Mouse (Mus musculus) liver, embryonic 14.5 days (tissue): ENCODE measurements around the gene Hsd17b3. TPM values are rescaled to one million over a fixed set of nuclear protein-coding genes. Genes with fewer than 3 reads are reported as not detected.

Experiments used
- ATAC-seq: fragments of 200-750 bp; cut with Nextera tagmentation; 2 replicates; pipeline ENCODE4 v1.8.0; 2017; ENCODE audit warnings: moderate number of reproducible peaks, mild to moderate bottlenecking, moderate library complexity; ENCODE audit not compliant: insufficient read depth
- DNase-seq, 3 experiments: peaks; one replicate each; pipeline ENCODE4 v3.0.0-alpha.2; 2012 to 2013; ENCODE audit warnings: low read depth in 3 of 3, low spot score in 3 of 3
- H3K27ac ChIP-seq: fragments of 300-500 bp; sonication (generic); 2 replicates; pipeline ENCODE4 v1.5.1; 2014; ENCODE audit warnings: moderate library complexity, mild to moderate bottlenecking, control low read depth, inconsistent platforms
- H3K27me3 ChIP-seq: fragments of 300-500 bp; sonication (generic); 2 replicates; pipeline ENCODE4 v1.6.1; 2014; ENCODE audit warnings: mild to moderate bottlenecking, low read length, moderate library complexity; ENCODE audit not compliant: control insufficient read depth, insufficient read depth
- H3K36me3 ChIP-seq: fragments of 300-500 bp; sonication (generic); replicated peaks from 2 replicates; pipeline ENCODE4 v1.6.1; 2014; ENCODE audit warnings: low read depth; ENCODE audit not compliant: control insufficient read depth, insufficient read depth
- H3K4me1 ChIP-seq, 2 experiments: fragments of 200-500 bp in 1 of 2; fragments of 300-500 bp in 1 of 2; sonication (generic) in 1 of 2; replicated peaks; 2 replicates each; pipeline ENCODE4 v1.6.1; 2012 to 2014; ENCODE audit warnings: antibody characterized with exemption in 1 of 2, inconsistent platforms in 1 of 2, low read length in 1 of 2; ENCODE audit not compliant: control insufficient read depth in 2 of 2, insufficient read depth in 2 of 2
- H3K4me2 ChIP-seq: fragments of 300-500 bp; sonication (generic); 2 replicates; pipeline ENCODE4 v1.6.1; 2014; ENCODE audit warnings: low read depth, mild to moderate bottlenecking, control low read depth, moderate library complexity
- H3K4me3 ChIP-seq, 2 experiments: fragments of 200-500 bp in 1 of 2; fragments of 300-500 bp in 1 of 2; sonication (generic) in 1 of 2; 2 replicates each; pipeline ENCODE4 v1.5.1; 2012 to 2014; ENCODE audit warnings: low read depth in 2 of 2, low read length in 2 of 2, mild to moderate bottlenecking in 2 of 2, control low read depth in 1 of 2, inconsistent platforms in 1 of 2, moderate library complexity in 1 of 2; ENCODE audit not compliant: insufficient read depth in 1 of 2
- H3K9ac ChIP-seq: fragments of 300-500 bp; sonication (generic); replicated peaks from 2 replicates; pipeline ENCODE4 v1.6.1; 2014; ENCODE audit warnings: mild to moderate bottlenecking, control low read depth, moderate library complexity
- H3K9me3 ChIP-seq: fragments of 300-500 bp; sonication (generic); 2 replicates; pipeline ENCODE4 v1.6.1; 2016; ENCODE audit warnings: low read length, mixed read lengths; ENCODE audit not compliant: control insufficient read depth
- CTCF ChIP-seq: IDR thresholded peaks from 2 replicates; pipeline ENCODE4 v1.5.1; 2016; ENCODE audit warnings: antibody characterized with exemption, low read depth, control low read depth
- EP300 ChIP-seq: IDR thresholded peaks from 2 replicates; pipeline ENCODE4 v1.6.1; 2016; ENCODE audit warnings: antibody characterized with exemption, low read depth
- WGBS: fragments of 180-500 bp; shearing (Covaris S2); extraction: QIAGEN DNeasy Blood & Tissue Kit; methylation state at CpG from one replicate; pipeline ENCODE4 v1.1.7; 2014; ENCODE audit not compliant: insufficient replicate concordance; 5-methylcytosine and 5-hydroxymethylcytosine counted together
- polyA plus RNA-seq, 2 experiments: library from polyadenylated mRNA; depleted of rRNA in 1 of 2; stranded (reverse) in 1 of 2; unstranded in 1 of 2; fragments of >200 nt; fragmentation: Nextera tagmentation in 1 of 2; extraction: Ambion mirVana in 1 of 2; gene quantifications; 2 replicates each; pipeline versions ENCODE4 v1.2.1 to v1.2.3; 2012 to 2014

Gene Hsd17b3
- polyA plus RNA-seq, 2 experiments = not detected

DNA sequence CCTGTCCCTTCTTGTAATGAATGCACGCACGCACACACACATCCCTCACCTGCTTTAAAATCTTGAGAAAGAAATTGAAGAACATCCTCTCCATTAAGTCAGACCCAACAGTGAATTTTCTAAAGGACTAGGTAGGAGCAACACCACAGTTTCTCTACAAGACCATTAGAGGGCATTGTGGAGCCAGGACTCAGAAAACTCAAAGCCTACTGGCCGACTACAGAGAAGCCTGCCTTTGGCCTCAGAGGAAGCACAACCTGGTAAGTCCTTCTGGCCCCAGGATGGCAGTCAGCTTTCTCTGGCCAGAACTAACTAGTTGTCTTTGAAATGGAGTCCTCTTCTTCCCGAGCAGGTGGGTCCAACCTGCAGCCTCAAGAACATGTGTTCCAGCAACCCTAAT, 38.1 kb downstream of the Hsd17b3 start:
- no peak for DNase-seq
- Histone ChIP-seq H3K27me3 (no peaks in the 10 kb centered on the region), H3K4me1 (peaks cover 4% of the 10 kb centered on the region in 2 experiments; a peak in 2 of 4 replicates), H3K9ac (no peak overlapping the region), H3K4me2 (no peak overlapping the region), H3K4me3 (no peak overlapping the region), H3K36me3 (no peaks in the 10 kb centered on the region), H3K9me3 (no peaks in the 10 kb centered on the region), H3K27ac (no peak overlapping the region)
- TF ChIP-seq CTCF (peak; percentile 44; the same call in 1 of the 2 replicates), EP300 (no peak)
- WGBS = 56% methylated on average over 4 of the region's 4 CpGs
- ATAC-seq = no peak

DNA sequence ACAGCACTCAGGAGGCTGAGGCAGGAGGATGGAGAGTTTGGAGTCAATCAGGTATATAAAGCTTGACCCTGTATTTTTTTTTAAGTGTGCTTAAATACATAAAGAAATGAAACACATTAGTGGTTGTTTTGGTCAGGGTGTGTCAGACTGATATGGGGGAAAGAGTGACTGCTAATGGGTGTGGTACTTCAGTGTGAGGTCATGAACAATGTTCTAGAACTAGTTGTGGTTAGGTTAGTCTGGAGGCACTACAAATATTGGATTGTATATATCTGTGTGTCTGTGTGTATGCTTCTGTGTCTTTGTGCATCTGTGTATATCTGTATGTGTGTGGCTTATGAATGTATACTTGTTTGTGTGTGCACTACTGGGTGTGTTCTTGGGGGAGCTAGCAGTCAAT, 39.5 kb downstream of the Hsd17b3 start:
- H3K4me3 ChIP-seq = no peak overlapping the region
- H3K27ac ChIP-seq = no peak overlapping the region
- DNase-seq (no peak), ATAC-seq (0 out of 2 replicates have a peak, but pooled peaks have one; percentile 35)
- no peak overlapping the region for H3K9ac ChIP-seq
- TF ChIP-seq CTCF (no peak), EP300 (no peak)
- no peaks in the 10 kb centered on the region for H3K36me3 ChIP-seq
- H3K9me3 ChIP-seq = no peaks in the 10 kb centered on the region
- H3K4me2 ChIP-seq = no peak overlapping the region
- peaks cover 4% of the 10 kb centered on the region in 2 experiments; a peak in 2 of 4 replicates for H3K4me1 ChIP-seq
- H3K27me3 ChIP-seq = no peaks in the 10 kb centered on the region

DNA sequence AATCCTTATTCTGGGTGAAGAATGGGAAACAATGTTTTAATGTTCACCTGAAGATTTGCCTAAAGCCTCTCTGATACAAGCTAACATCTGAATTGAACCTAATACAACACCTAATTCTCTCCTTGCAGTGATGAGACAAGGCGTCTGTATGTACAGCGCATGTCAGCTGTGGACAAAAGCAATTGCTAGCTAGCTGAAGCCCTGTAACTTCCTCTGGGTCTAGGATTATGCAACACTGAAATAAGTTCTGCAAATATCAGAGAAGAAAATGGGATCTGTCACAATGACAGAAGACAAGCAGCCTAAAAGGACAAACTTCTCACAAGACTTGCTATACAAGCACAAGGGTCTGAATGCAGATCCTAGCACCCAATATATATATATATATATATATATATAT, 40.6 kb downstream of the Hsd17b3 start:
- Histone ChIP-seq H3K4me3 (no peak overlapping the region), H3K4me2 (no peak overlapping the region), H3K9ac (no peak overlapping the region), H3K36me3 (no peaks in the 10 kb centered on the region), H3K27ac (no peak overlapping the region), H3K27me3 (no peaks in the 10 kb centered on the region), H3K9me3 (no peaks in the 10 kb centered on the region), H3K4me1 (peaks cover 4% of the 10 kb centered on the region in 2 experiments; a peak in 2 of 4 replicates)
- 55% methylated on average over 2 of the region's 2 CpGs for WGBS
- no peak for TF ChIP-seq CTCF
- TF ChIP-seq EP300 = no peak
- no peak for ATAC-seq
- no peak for DNase-seq

DNA sequence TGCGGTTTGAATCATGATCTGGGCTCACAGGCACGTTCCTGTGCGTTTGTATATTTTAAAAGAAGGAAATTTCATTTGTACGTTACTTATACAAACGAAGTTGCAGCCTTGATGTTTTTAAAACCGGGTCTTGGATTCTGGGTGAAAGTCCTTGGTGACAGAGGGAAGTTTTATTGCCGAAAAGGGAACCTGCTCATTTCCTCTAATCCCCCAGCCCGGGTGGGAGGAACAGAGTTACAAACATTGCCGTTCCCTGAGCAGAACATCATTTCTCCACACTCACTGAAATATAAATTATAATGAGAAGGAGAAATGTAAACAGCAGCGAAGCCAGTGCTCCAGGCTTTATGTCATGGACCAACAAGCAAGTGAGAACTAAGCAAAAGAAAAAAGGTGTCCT, 49.1 kb downstream of the Hsd17b3 start:
- Histone ChIP-seq H3K4me3 (no peak overlapping the region), H3K9ac (no peak overlapping the region), H3K36me3 (no peaks in the 10 kb centered on the region), H3K27ac (no peak overlapping the region), H3K4me1 (no peaks in the 10 kb centered on the region; a peak in 1 of 4 replicates), H3K4me2 (no peak overlapping the region), H3K9me3 (no peaks in the 10 kb centered on the region), H3K27me3 (no peaks in the 10 kb centered on the region)
- ATAC-seq = no peak
- TF ChIP-seq EP300 (no peak), CTCF (no peak)
- 19% methylated on average over 10 of the region's 10 CpGs for WGBS
- no peak for DNase-seq

DNA sequence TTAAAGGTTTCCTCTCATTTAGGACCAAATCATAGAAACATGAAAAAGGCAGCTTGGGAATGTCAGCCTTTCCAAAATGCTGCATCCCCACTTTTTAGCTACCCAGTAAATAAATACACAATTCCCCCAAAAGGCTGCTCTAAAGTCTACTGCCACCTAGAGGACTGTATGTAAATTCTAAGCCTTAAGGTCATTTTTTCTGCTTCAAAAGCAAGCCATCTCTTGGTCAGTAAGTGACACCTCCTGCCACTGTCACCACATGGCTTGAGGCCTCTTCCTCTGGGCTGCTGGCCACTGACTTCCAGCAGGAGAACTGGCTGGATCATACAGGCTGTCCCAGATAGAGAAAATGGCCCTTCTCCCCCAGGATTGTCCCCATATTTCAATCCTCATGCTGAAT, 50.9 kb downstream of the Hsd17b3 start:
- no peak for DNase-seq
- H3K4me1 ChIP-seq = peaks cover 0 to 2% of the 10 kb centered on the region in 2 experiments; a peak in 1 of 4 replicates
- TF ChIP-seq CTCF (peak; percentile 42), EP300 (no peak)

More for the DNA sequence above, 50.9 kb downstream of the Hsd17b3 start:
- Histone ChIP-seq H3K4me2 (no peak overlapping the region), H3K27me3 (no peaks in the 10 kb centered on the region), H3K9ac (no peak overlapping the region), H3K27ac (no peak overlapping the region), H3K4me3 (no peak overlapping the region), H3K36me3 (no peaks in the 10 kb centered on the region), H3K9me3 (no peaks in the 10 kb centered on the region)
- no peak for ATAC-seq
